Mouse (Mus musculus) spleen, adult 2 months (tissue): ENCODE measurements around the gene Gfer. TPM values are rescaled to one million over a fixed set of nuclear protein-coding genes. Genes with fewer than 3 reads are reported as not detected.

Experiments used
- DNase-seq, 2 experiments: peaks; one replicate each; pipeline versions ENCODE4 v3.0.0 to v3.0.0-alpha.2; 2012 to 2021; ENCODE audit warnings: low spot score in 2 of 2, low read depth in 1 of 2
- H3K27ac ChIP-seq: fragments of 200-500 bp; 2 replicates; pipeline ENCODE4 v1.5.1; 2012; ENCODE audit warnings: low read length, inconsistent platforms; ENCODE audit not compliant: insufficient read depth
- H3K27me3 ChIP-seq: fragments of 200-500 bp; 2 replicates; pipeline ENCODE4 v1.6.1; 2012; ENCODE audit warnings: mild to moderate bottlenecking, moderate library complexity, low read length, inconsistent platforms; ENCODE audit not compliant: control insufficient read depth, insufficient read depth
- H3K36me3 ChIP-seq: fragments of 200-500 bp; 2 replicates; pipeline ENCODE4 v1.6.1; 2012; ENCODE audit warnings: mild to moderate bottlenecking, low read length, inconsistent platforms; ENCODE audit not compliant: control insufficient read depth, insufficient read depth
- H3K4me1 ChIP-seq: fragments of 200-500 bp; 2 replicates; pipeline ENCODE4 v1.6.1; 2011; ENCODE audit warnings: inconsistent platforms; ENCODE audit not compliant: control insufficient read depth, insufficient read depth, insufficient read length
- H3K4me3 ChIP-seq: fragments of 200-500 bp; 2 replicates; pipeline ENCODE4 v1.5.1; 2011; ENCODE audit warnings: mild to moderate bottlenecking, inconsistent platforms; ENCODE audit not compliant: insufficient read depth, insufficient read length; ENCODE audit errors: extremely low read depth
- CTCF ChIP-seq: fragments of 200-500 bp; IDR thresholded peaks from 2 replicates; pipeline ENCODE4 v1.5.1; 2011; ENCODE audit warnings: mild to moderate bottlenecking, inconsistent platforms; ENCODE audit not compliant: insufficient read depth, insufficient read length, insufficient replicate concordance; ENCODE audit errors: extremely low read depth
- POLR2A ChIP-seq: fragments of 200-500 bp; IDR thresholded peaks from 2 replicates; pipeline ENCODE4 v1.6.1; 2011; ENCODE audit warnings: low read depth, low read length, inconsistent platforms
- WGBS: fragments of 180-500 bp; shearing (Covaris S2); methylation state at CpG from one replicate; pipeline ENCODE4 v1.1.7; 2018; 5-methylcytosine and 5-hydroxymethylcytosine counted together
- polyA plus RNA-seq: library from polyadenylated mRNA; depleted of rRNA; stranded (reverse); fragments of >200 nt; gene quantifications from 2 replicates; pipeline ENCODE4 v1.2.3, GENCODE M21; 2012; rRNA removed

Gene Gfer
- polyA plus RNA-seq = 13.8 and 26.7 TPM in 2 replicates

DNA sequence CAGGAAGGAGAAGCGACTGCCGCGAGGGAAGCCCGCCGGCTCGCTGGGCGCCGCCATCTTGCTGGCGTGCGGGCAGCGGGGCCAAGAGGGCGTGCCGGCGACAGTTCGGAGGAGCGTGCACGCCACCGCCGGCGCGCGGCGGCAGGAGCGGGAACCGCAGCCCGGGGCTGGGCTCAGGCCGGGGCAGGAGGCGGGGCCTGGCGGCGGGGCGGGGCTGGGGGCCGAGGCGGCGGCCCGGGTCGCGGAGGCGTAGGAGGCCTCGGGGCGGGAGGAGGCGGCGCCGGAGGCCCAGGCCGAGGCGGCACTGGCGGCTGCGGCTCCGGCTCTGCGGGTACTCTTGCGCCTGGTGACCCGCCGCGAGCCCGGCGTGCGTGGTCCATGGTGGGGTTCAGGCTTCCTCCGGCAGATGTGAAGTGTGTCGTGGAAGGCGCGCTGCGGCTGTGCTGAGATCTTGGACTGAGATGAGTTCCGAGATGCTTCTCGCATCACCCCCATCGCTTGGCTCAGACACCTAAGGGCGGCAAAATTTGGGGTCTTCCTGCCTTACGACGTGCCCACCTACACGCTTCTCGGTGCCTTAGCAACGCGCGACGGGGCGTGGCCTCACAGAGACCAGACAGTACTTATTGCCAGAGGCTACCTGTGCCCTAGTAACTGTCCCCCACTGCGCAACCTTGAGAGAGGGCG, at the start of gene Gfer, which contains the start of gene Noxo1:
Gene Gfer (minus strand): TSS at position 146 of the 687 bp plus-strand sequence.
Gene Noxo1 (plus strand): TSS at position 224 of the 687 bp plus-strand sequence.
- Histone ChIP-seq H3K27ac (peak within 1 kb of the TSS; percentile 75), H3K4me3 (peak within 1 kb of the TSS; percentile 95), H3K27me3 (no peaks in the 10 kb centered on the region), H3K4me1 (no peaks in the 10 kb centered on the region; the same call in none of the 2 replicates), H3K36me3 (peaks cover 2% of the 10 kb centered on the region; the same call in 1 of the 2 replicates)
- WGBS = under 1% methylated on average over 71 of the region's 76 CpGs
- TF ChIP-seq CTCF (peak; percentile 25; the same call in 1 of the 2 replicates), POLR2A (no peak; the same call in 1 of the 2 replicates)
- peak; percentile 41 to 82 for DNase-seq

DNA sequence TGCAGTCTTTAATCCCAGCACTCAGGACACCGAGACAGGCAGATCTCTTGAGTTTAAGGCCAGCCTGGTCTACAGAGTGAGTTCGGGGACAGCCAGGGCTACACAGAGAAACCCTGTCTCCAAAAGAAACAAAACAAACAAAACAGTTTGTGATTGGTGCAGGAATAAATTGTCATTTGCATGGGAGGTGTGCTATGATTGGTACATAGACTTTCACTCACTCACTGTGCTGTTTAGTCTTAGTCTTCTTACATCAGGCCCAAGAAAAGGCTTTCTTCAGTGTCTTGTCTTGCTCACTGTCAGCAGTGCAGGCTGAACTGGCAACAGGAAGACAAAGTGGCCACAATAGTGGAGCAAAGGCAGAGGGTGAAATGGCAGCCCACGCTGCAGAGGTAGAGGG, 48.4 kb upstream of the Gfer start:
- TF ChIP-seq CTCF = no peak
- no peak for TF ChIP-seq POLR2A

DNA sequence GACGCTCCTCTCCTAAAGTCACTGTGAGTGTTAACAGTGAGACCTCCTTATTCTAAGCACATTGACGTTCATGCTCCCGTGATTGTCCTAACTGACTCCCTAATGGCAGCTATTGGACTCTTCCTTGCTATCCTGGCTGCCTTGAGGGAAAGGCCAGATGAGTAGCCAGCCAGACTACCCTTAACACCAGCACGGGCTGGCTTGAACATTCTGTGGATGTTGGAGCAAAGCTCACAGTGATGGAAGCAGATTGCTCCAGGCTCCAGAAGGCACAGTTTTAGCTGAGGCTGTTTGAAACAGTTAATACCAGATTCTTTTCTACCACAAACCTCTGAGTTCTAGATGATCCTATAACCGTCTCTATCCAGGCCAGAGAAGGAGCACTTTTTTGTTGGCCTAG, 47.9 kb upstream of the Gfer start:
- Histone ChIP-seq H3K27ac (no peak overlapping the region), H3K27me3 (no peaks in the 10 kb centered on the region), H3K4me3 (no peak overlapping the region), H3K36me3 (peaks cover 12% of the 10 kb centered on the region), H3K4me1 (no peaks in the 10 kb centered on the region)
- no peak for DNase-seq
- 87% methylated on average over 5 of the region's 5 CpGs for WGBS
- TF ChIP-seq CTCF (no peak), POLR2A (no peak)

More for the DNA sequence above, 48.4 kb upstream of the Gfer start:
- Histone ChIP-seq H3K36me3 (peaks cover 12% of the 10 kb centered on the region), H3K4me1 (no peaks in the 10 kb centered on the region), H3K4me3 (no peak overlapping the region), H3K27me3 (no peaks in the 10 kb centered on the region), H3K27ac (no peak overlapping the region)
- no peak for DNase-seq
- 81% methylated on average over 3 of the region's 3 CpGs for WGBS

DNA sequence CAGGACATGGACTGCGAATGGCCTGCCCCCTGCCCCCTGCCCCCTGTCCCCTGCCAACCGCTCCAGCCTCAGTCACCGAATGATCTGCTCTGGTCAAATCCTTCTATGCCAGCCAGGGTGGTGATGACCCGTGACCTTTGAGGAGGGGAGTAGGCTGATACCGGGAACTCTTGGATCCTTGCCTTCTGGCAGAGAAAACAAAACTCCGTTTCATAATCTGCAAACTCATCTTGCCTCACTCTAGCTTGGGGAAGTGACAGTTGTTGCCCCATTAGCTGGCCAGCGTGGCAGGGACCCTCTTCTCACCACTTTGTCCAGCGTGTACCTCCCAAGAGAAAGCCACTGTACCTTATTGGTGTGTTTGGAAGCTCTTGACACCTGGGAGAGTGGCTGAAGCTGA, 46.4 kb upstream of the Gfer start:
- WGBS = 70% methylated on average over 8 of the region's 8 CpGs
- no peak overlapping the region for H3K4me3 ChIP-seq
- H3K27me3 ChIP-seq = no peaks in the 10 kb centered on the region
- DNase-seq = no peak
- H3K36me3 ChIP-seq = peaks cover 12% of the 10 kb centered on the region
- peaks cover 2% of the 10 kb centered on the region; the same call in 1 of the 2 replicates for H3K4me1 ChIP-seq
- no peak for TF ChIP-seq CTCF
- H3K27ac ChIP-seq = no peak overlapping the region

DNA sequence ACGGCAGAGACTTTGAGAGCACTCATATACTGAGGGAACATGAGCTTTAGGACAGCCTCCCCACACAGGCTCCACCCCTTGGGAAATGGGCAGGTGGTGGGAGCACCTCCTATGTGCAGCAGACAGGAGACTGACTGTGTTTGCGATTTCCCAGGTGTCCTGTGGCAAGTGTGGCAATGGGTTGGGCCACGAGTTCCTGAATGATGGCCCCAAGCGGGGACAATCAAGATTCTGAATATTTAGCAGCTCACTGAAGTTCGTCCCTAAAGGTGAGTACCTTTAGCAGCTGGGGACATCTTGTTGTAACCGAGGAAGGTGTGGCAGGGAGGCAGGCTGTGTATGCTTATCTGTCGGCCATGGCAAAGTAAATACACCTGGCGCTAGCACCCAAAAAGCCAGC, 44.0 kb upstream of the Gfer start:
- no peak for DNase-seq
- whole genome bisulfite sequencing = 92% methylated on average over 8 of the region's 8 CpGs
- no peak overlapping the region for H3K27ac ChIP-seq

DNA sequence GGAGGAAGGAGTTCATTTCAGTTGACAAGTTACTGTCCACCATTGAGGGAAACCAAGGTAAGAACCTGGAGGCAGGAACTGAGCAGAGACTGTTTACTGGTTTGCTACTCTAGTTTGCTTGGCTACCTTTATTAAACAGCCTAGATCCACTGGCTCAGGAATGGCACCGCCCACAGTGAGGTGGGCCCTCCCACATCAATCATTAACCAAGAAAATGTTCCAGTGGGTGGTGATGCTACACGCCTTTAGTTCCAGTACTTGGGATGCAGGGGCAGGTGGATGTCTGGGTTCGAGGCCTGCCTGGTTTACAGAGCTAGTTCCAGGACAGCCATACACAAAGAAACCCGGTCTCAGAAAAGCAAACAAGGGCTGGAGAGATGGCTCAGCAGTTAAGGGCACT, 42.3 kb upstream of the Gfer start:
- H3K4me1 ChIP-seq = peaks cover 7% of the 10 kb centered on the region; the same call in 1 of the 2 replicates
- 87% methylated on average over 4 of the region's 4 CpGs for WGBS
- H3K4me3 ChIP-seq = no peak overlapping the region
- H3K36me3 ChIP-seq = peaks cover 12% of the 10 kb centered on the region
- no peak for DNase-seq
- TF ChIP-seq POLR2A = no peak
- TF ChIP-seq CTCF = no peak
- H3K27me3 ChIP-seq = no peaks in the 10 kb centered on the region
- no peak overlapping the region for H3K27ac ChIP-seq

More for the DNA sequence above, 44.0 kb upstream of the Gfer start:
- Histone ChIP-seq H3K36me3 (peaks cover 12% of the 10 kb centered on the region), H3K4me3 (no peak overlapping the region), H3K4me1 (peaks cover 7% of the 10 kb centered on the region; the same call in 1 of the 2 replicates), H3K27me3 (no peaks in the 10 kb centered on the region)
- TF ChIP-seq POLR2A (no peak), CTCF (no peak)
